Mouse (Mus musculus): ENCODE measurements around the gene Olfr155.
A peak's percentile ranks its signal among the peaks of the same experiment; 100 is the strongest.

Olfr155 gene

GRCm38 (mm10) chr4:43851265-43851664 is at the start of gene Olfr155:
TSS of gene Olfr155 (plus strand) at chr4:43851565.
- DNase-seq (ENCODE audit: inconsistent age in 2 of 2, low spot score in 1 of 2): no peak

- DNase-seq (ENCODE audit: inconsistent age in 2 of 2, low spot score in 1 of 2): no peak
These were observed 28.3 kb upstream of the Olfr155 start for GRCm38 (mm10) chr4:43822896-43823550.

- DNase-seq (ENCODE audit: inconsistent age in 2 of 2, low spot score in 1 of 2): peak; percentile 10 to 26
These were observed 27.5 kb upstream of the Olfr155 start, which contains the start of gene Olfr156 for GRCm38 (mm10) chr4:43823845-43824337. TSS of gene Olfr156 (minus strand) at chr4:43823895.

GRCm38 (mm10) chr4:43828806-43829205 is 22.6 kb upstream of the Olfr155 start:
- DNase-seq (ENCODE audit: inconsistent age in 2 of 2, low spot score in 1 of 2): no peak

GRCm38 (mm10) chr4:43832031-43832430 is 19.3 kb upstream of the Olfr155 start:
- no peak for DNase-seq (ENCODE audit: inconsistent age in 2 of 2, low spot score in 1 of 2)

GRCm38 (mm10) chr4:43833752-43834151 is 17.6 kb upstream of the Olfr155 start:
- DNase-seq (ENCODE audit: inconsistent age in 2 of 2, low spot score in 1 of 2): no peak

- no peak for DNase-seq (ENCODE audit: inconsistent age in 2 of 2, low spot score in 1 of 2)
These were observed 16.6 kb upstream of the Olfr155 start for GRCm38 (mm10) chr4:43834749-43835148.

- DNase-seq (ENCODE audit: inconsistent age in 2 of 2, low spot score in 1 of 2): no peak
These were observed 13.0 kb upstream of the Olfr155 start for GRCm38 (mm10) chr4:43838326-43838725.

GRCm38 (mm10) chr4:43840101-43840500 is 11.3 kb upstream of the Olfr155 start, which contains the start of gene Olfr157:
TSS of gene Olfr157 (minus strand) at chr4:43840201.
- no peak for DNase-seq (ENCODE audit: inconsistent age in 2 of 2, low spot score in 1 of 2)

GRCm38 (mm10) chr4:43854101-43854500 is 2.7 kb downstream of the Olfr155 start:
- DNase-seq (ENCODE audit: inconsistent age in 2 of 2, low spot score in 1 of 2): no peak

GRCm38 (mm10) chr4:43859886-43860285 is 8.5 kb downstream of the Olfr155 start:
- DNase-seq (ENCODE audit: inconsistent age in 2 of 2, low spot score in 1 of 2): no peak

- DNase-seq (ENCODE audit: inconsistent age in 2 of 2, low spot score in 1 of 2): peak; percentile 46 to 86
These were observed 9.6 kb downstream of the Olfr155 start for GRCm38 (mm10) chr4:43860744-43861519.

- no peak for DNase-seq (ENCODE audit: inconsistent age in 2 of 2, low spot score in 1 of 2)
These were observed 11.9 kb downstream of the Olfr155 start for GRCm38 (mm10) chr4:43863298-43863697.

- peak; percentile 38 to 61 for DNase-seq (ENCODE audit: inconsistent age in 2 of 2, low spot score in 1 of 2)
These were observed 18.5 kb downstream of the Olfr155 start for GRCm38 (mm10) chr4:43869821-43870220.

- no peak for DNase-seq (ENCODE audit: inconsistent age in 2 of 2, low spot score in 1 of 2)
These were observed 23.1 kb downstream of the Olfr155 start for GRCm38 (mm10) chr4:43874501-43874900.

- DNase-seq (ENCODE audit: inconsistent age in 2 of 2, low spot score in 1 of 2): peak; percentile 89 to 95
These were observed 24.0 kb downstream of the Olfr155 start, which contains the start of gene Reck for GRCm38 (mm10) chr4:43875160-43875918. TSS of gene Reck (plus strand) at chr4:43875530.

- peak; percentile 33 to 68 for DNase-seq (ENCODE audit: inconsistent age in 2 of 2, low spot score in 1 of 2)
These were observed 24.6 kb downstream of the Olfr155 start for GRCm38 (mm10) chr4:43875919-43876411.

GRCm38 (mm10) chr4:43877230-43877629 is 25.9 kb downstream of the Olfr155 start:
- no peak for DNase-seq (ENCODE audit: inconsistent age in 2 of 2, low spot score in 1 of 2)

GRCm38 (mm10) chr4:43878121-43878776 is 26.9 kb downstream of the Olfr155 start:
- DNase-seq (ENCODE audit: inconsistent age in 2 of 2, low spot score in 1 of 2): peak; percentile 32 to 35

GRCm38 (mm10) chr4:43879566-43879965 is 28.2 kb downstream of the Olfr155 start:
- DNase-seq (ENCODE audit: inconsistent age in 2 of 2, low spot score in 1 of 2): no peak

All from adrenal gland, adult (tissue).